Mouse (Mus musculus) heart, embryonic 14.5 days (tissue): Measurements from ENCODE around the gene Tmem238l. TPM values are rescaled to one million over a fixed set of nuclear protein-coding genes. Genes with fewer than 3 reads are reported as not detected.

Experiments used
- ATAC-seq: fragments of 200-750 bp; cut with Nextera tagmentation; 2 replicates; pipeline ENCODE4 v1.8.0; 2017; ENCODE audit warnings: low read depth, moderate TSS enrichment; ENCODE audit not compliant: insufficient number of reproducible peaks, insufficient read depth, low FRiP score
- H3K27ac ChIP-seq, 2 experiments: fragments of 200-500 bp in 1 of 2; fragments of 300-500 bp in 1 of 2; sonication (generic) in 1 of 2; replicated peaks in 1 of 2; 2 replicates each; pipeline ENCODE4 v1.5.1; 2012 to 2014; ENCODE audit warnings: low read depth in 2 of 2, low read length in 2 of 2, control low read depth in 1 of 2, mild to moderate bottlenecking in 1 of 2, mixed read lengths in 1 of 2; ENCODE audit not compliant: control insufficient read depth in 1 of 2, insufficient read depth in 1 of 2
- H3K27me3 ChIP-seq: fragments of 300-500 bp; sonication (generic); 2 replicates; pipeline ENCODE4 v1.6.1; 2014; ENCODE audit warnings: mild to moderate bottlenecking, low read length, control low read depth; ENCODE audit not compliant: control insufficient read depth, insufficient read depth
- H3K36me3 ChIP-seq: fragments of 300-500 bp; sonication (generic); 2 replicates; pipeline ENCODE4 v1.6.1; 2014; ENCODE audit warnings: mild to moderate bottlenecking, control low read depth, low read length, mixed read lengths; ENCODE audit not compliant: control insufficient read depth, insufficient read depth
- H3K4me1 ChIP-seq, 2 experiments: fragments of 200-500 bp in 1 of 2; fragments of 300-500 bp in 1 of 2; sonication (generic) in 1 of 2; 2 replicates each; pipeline ENCODE4 v1.6.1; 2012 to 2014; ENCODE audit warnings: low read length in 2 of 2, control low read depth in 1 of 2, mixed read lengths in 1 of 2; ENCODE audit not compliant: control insufficient read depth in 2 of 2, insufficient read depth in 2 of 2
- H3K4me2 ChIP-seq: fragments of 300-500 bp; sonication (generic); 2 replicates; pipeline ENCODE4 v1.6.1; 2014; ENCODE audit warnings: mild to moderate bottlenecking, low read length
- H3K4me3 ChIP-seq, 2 experiments: fragments of 200-500 bp in 1 of 2; fragments of 300-500 bp in 1 of 2; sonication (generic) in 1 of 2; 2 replicates each; pipeline ENCODE4 v1.5.1; 2012 to 2014; ENCODE audit warnings: low read length in 2 of 2, mild to moderate bottlenecking in 2 of 2, control low read depth in 1 of 2, low read depth in 1 of 2, moderate library complexity in 1 of 2; ENCODE audit not compliant: control insufficient read depth in 1 of 2, insufficient read depth in 1 of 2
- H3K9ac ChIP-seq: fragments of 300-500 bp; sonication (generic); 2 replicates; pipeline ENCODE4 v1.6.1; 2014; ENCODE audit warnings: mild to moderate bottlenecking, low read length
- H3K9me3 ChIP-seq: fragments of 300-500 bp; sonication (generic); 2 replicates; pipeline ENCODE4 v1.6.1; 2016; ENCODE audit warnings: low read length, control low read depth; ENCODE audit not compliant: control insufficient read depth
- WGBS: fragments of 180-500 bp; shearing (Covaris S2); extraction: QIAGEN DNeasy Blood & Tissue Kit; methylation state at CpG from one replicate; pipeline ENCODE4 v1.1.7; 2014; 5-methylcytosine and 5-hydroxymethylcytosine counted together
- polyA plus RNA-seq: library from polyadenylated mRNA; unstranded; fragments of >200 nt; fragmentation: Nextera tagmentation; extraction: Ambion mirVana; gene quantifications from 2 replicates; pipeline ENCODE4 v1.2.1, GENCODE M21; 2014

Gene Tmem238l
- 0.22 TPM in 1 of 2 replicates, not detected in the other for polyA plus RNA-seq

GRCm38 (mm10) chr11:66956303-66956702 is at the start of gene Tmem238l:
TSS of gene Tmem238l (plus strand) at chr11:66956638.
- Histone ChIP-seq H3K36me3 (no peaks in the 10 kb centered on the region), H3K4me2 (no peak within 1 kb of the TSS), H3K4me3 (no peak within 1 kb of the TSS), H3K9me3 (no peaks in the 10 kb centered on the region), H3K4me1 (peaks cover 0 to 6% of the 10 kb centered on the region in 2 experiments; a peak in 2 of 4 replicates), H3K9ac (no peak within 1 kb of the TSS), H3K27me3 (peaks cover 5% of the 10 kb centered on the region; the same call in 1 of the 2 replicates), H3K27ac (no peak within 1 kb of the TSS)
- WGBS: 79% methylated on average over 9 of the region's 9 CpGs
- ATAC-seq: no peak

DNA sequence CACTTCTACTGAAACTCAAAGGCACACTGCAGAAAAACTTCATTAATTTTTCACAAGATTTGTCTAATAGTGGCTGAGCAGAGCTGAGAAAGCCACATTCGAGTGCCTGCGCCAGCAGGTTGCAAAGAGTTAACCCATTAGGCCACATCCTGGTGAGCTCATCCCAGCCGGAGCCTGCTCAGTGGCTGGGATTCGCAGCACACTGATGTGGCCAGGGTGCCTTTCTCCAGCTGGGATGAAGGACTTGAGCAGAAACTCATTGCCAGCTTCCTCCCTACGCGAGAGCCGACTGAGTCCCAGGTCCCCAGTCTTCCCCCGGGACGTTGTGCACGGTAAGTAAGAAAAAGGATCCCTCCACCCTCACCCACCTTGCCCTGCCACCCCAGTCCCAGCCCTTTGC is 44.6 kb upstream of the Tmem238l start, which contains the start of gene Pirt:
Gene Pirt, plus strand, starts transcription at position 171 of the 400 bp plus-strand sequence.
- H3K4me3 ChIP-seq: peak within 1 kb of the TSS; percentile 29 to 43
- H3K4me2 ChIP-seq: peak within 1 kb of the TSS; percentile 66
- no peaks in the 10 kb centered on the region for H3K27me3 ChIP-seq
- H3K4me1 ChIP-seq: peaks cover 30 to 36% of the 10 kb centered on the region in 2 experiments
- H3K9me3 ChIP-seq: no peaks in the 10 kb centered on the region
- H3K36me3 ChIP-seq: no peaks in the 10 kb centered on the region
- 20% methylated on average over 10 of the region's 10 CpGs for WGBS
- no peak for ATAC-seq
- peak within 1 kb of the TSS; percentile 62 for H3K9ac ChIP-seq
- peak within 1 kb of the TSS; percentile 70 to 90 for H3K27ac ChIP-seq

DNA sequence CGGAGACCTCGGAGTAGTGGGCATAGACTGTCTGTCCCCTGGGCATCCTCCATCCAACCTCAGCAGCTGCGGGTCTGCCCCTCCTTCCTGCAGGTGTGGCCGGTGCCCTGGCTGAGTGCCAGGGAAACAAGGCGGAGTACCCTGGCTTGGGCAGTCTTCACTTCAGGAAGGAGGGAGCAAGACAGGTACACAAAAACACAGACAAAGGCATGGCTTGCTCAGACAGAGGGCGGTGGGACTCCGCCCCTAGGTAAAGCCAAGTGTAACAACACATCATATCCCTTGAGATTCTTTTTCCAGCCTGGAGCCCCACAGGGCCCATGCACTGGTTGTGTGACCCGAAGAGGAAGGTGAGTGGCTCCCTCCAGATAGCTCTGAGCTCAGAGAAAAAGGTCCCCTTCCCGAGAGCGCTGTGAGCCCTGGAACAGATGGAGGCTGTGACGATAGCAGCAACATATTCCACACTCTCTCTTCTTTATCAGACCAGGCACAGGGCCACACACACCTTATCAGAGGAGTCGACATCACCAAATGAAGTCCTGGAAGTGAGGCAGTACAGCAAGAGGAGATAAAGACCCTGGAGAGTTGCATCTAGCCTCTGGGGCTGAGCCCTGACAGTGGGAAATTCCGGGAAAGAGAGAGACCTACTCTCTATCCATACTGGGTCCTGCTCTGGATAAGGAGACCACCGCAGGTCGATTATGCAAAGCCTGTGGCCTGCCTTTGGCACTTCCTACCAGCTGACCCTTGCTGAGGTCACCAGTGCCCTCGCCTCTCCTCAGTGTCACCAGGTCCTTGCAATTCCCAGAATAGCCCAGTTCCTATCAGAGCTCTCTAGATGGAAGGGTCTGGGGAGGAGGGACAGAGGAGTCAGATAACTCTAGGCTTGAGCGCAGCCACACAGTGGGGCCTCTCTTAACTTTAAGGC is 43.6 kb upstream of the Tmem238l start:
- Histone ChIP-seq H3K4me1 (peaks cover 30 to 36% of the 10 kb centered on the region in 2 experiments), H3K27me3 (no peaks in the 10 kb centered on the region), H3K27ac (peak overlapping the region; percentile 70 to 90), H3K36me3 (no peaks in the 10 kb centered on the region), H3K9me3 (no peaks in the 10 kb centered on the region), H3K4me3 (peak overlapping the region; percentile 29 to 43), H3K4me2 (peak overlapping the region; percentile 66), H3K9ac (peak overlapping the region; percentile 62)
- ATAC-seq: peak; percentile 86
- 10% methylated on average over 17 of the region's 17 CpGs for WGBS

GRCm38 (mm10) chr11:66914249-66914648 is 42.2 kb upstream of the Tmem238l start:
- 29% methylated on average over 3 of the region's 3 CpGs for WGBS
- Histone ChIP-seq H3K9me3 (no peaks in the 10 kb centered on the region), H3K36me3 (no peaks in the 10 kb centered on the region), H3K27ac (no peak overlapping the region), H3K4me2 (peak overlapping the region; percentile 66), H3K4me1 (peaks cover 30 to 36% of the 10 kb centered on the region in 2 experiments), H3K4me3 (no peak overlapping the region), H3K27me3 (no peaks in the 10 kb centered on the region), H3K9ac (no peak overlapping the region; the same call in 1 of the 2 replicates)
- no peak for ATAC-seq

DNA sequence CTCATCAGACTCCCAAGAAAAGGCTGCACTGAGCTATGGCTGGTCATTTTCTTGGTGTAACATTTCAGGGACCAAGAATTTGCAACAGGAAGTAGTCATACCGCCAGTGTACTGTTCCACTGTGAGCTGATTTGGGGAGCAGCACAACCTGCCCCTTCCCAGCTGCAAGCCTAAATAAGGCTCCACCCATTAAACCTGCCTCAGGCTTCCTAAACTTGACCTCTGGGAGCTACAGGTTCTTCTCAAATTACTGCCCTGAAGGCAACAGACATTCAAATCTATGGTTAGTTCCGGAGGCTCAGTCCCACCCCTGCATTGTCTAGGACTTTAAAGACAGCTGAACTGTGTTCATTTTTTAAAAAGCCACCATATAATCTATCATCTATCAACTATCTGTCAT is 36.4 kb upstream of the Tmem238l start:
- ATAC-seq: no peak
- Histone ChIP-seq H3K36me3 (no peaks in the 10 kb centered on the region), H3K9ac (no peak overlapping the region), H3K27me3 (no peaks in the 10 kb centered on the region), H3K4me2 (no peak overlapping the region), H3K27ac (no peak overlapping the region), H3K4me3 (no peak overlapping the region), H3K4me1 (no peaks in the 10 kb centered on the region), H3K9me3 (no peaks in the 10 kb centered on the region)
- WGBS: 70% methylated on average over 2 of the region's 2 CpGs

DNA sequence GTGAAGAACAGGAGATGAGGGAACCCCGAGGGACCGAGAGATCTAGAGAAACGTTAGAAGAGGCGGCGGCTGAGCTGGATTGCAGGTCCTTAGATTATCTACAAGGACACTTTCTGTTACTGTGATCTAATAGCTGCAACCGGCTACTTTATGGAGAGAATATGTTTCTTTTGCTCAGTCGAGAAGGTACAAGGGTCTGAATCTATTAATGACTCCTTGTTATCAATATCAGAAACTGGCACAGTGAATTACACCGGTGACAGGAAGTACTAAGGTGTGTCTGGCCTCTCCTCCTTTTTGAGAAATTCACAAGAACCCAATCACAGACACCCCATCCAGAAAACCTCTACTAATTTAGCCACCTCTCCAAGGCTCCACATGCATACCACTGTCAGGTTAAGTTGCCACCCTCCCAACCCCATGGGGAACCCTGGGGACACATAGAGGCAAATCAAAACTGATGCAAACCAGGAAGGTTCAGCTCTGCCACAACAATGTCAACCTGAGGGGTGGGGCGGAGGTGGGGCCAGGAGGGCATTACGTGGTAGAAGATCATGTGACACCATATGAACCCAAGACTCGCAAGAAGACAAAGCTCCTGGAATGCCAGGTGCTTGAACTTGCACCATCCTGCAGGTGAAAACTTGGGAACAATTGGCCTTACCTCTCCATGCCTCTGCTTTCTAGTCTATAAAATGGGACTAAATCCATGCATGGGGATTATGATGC is 32.2 kb upstream of the Tmem238l start:
- H3K4me3 ChIP-seq: no peak overlapping the region
- no peaks in the 10 kb centered on the region for H3K27me3 ChIP-seq
- no peaks in the 10 kb centered on the region for H3K4me1 ChIP-seq
- H3K36me3 ChIP-seq: no peaks in the 10 kb centered on the region
- H3K9me3 ChIP-seq: no peaks in the 10 kb centered on the region
- no peak overlapping the region for H3K4me2 ChIP-seq
- 78% methylated on average over 11 of the region's 11 CpGs for WGBS
- H3K27ac ChIP-seq: no peak overlapping the region
- no peak overlapping the region for H3K9ac ChIP-seq
- no peak for ATAC-seq

- 74% methylated on average over 3 of the region's 3 CpGs for WGBS
- H3K27ac ChIP-seq: no peak overlapping the region
- H3K27me3 ChIP-seq: no peaks in the 10 kb centered on the region
- H3K4me3 ChIP-seq: no peak overlapping the region
- no peak overlapping the region for H3K9ac ChIP-seq
- no peaks in the 10 kb centered on the region for H3K9me3 ChIP-seq
- no peak for ATAC-seq
- H3K36me3 ChIP-seq: no peaks in the 10 kb centered on the region
- H3K4me2 ChIP-seq: no peak overlapping the region
- no peaks in the 10 kb centered on the region for H3K4me1 ChIP-seq
Observed at GRCm38 (mm10) chr11:66928311-66928710, 28.1 kb upstream of the Tmem238l start.
